Mouse (Mus musculus): ENCODE results near the gene Htra3.

Gene Htra3

DNA sequence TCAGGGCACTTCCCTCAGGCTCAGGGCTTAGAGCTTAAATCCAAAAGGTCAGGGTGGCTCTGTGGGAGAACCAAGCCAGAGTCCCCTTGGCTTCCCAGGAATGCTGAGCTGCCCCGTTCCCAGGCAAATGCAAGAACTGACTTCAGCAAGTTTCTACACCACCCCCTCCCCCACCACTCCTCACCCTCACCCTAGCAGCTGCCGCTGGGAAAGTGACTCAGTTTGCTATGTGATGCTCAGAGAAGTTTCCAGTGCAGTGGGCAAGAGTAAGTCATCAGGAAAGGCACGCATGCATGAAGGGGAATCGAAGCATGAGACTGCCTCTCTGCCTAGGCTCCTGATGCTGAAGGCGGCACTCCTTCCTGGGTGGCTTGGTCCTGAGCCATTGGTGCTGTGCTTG lies 62.6 kb downstream of the Htra3 start:
- no peak for DNase-seq (ENCODE audit: low spot score in 2 of 2)

DNA sequence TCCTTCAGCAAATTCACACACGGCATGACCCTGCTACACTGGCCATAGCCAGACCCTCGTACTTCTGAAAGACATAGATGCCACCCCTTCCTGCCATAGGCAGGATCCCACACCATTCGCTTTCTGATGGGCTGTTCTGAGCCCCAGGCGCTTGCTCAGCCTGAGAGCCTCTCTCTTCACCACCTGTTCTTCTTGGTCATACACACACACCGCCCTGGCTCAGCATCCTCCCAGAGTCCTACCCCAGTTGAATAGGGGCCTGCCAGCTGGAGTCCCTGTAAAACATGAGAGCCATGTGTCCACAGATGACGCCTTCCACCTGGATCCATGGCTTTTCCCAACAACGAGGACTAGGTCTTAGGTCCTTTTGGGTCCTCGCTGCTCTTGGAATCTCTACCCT lies 66.9 kb downstream of the Htra3 start:
- no peak for DNase-seq (ENCODE audit: low spot score in 2 of 2)

DNA sequence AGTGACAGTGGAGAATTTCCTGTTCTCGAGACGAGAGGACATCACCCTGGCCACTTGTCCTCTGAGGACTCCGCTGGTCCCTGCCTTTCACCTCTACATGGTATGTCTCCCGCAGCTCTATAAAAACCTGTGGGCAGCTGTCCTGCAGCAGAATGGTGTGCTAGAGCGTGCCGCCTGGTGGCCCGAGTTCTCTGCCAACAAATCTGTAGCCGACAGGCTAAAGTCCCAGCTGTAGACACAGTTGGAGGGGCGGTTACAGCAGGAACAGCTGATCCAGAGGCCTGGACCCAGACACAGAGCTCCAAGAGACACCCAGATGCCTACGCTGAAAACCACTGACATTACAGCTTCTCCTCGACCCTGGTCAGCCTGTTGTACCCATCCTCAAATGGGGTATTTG lies 67.7 kb downstream of the Htra3 start:
- DNase-seq (ENCODE audit: low spot score in 2 of 2) = no peak

DNA sequence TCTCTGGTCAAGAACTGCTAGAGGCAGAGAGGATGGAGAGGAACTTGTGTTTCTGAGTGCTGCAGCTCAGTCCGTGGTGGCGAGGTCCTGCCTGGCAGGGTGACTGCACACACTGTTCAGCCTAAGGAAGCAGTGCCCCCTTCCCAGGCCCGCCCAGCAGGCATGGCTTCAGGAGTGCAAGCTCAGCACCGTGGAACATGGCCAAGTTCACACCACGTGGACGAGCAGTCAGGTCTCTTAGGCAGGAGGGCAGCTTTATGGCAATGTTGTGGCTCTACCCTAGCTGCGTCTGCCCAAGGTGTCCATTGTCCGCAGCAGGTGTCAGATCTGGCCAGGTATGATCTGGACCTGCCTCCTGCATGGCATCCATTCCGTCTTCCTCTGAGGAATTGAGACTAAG lies 68.4 kb downstream of the Htra3 start:
- DNase-seq (ENCODE audit: low spot score in 2 of 2) = no peak

DNA sequence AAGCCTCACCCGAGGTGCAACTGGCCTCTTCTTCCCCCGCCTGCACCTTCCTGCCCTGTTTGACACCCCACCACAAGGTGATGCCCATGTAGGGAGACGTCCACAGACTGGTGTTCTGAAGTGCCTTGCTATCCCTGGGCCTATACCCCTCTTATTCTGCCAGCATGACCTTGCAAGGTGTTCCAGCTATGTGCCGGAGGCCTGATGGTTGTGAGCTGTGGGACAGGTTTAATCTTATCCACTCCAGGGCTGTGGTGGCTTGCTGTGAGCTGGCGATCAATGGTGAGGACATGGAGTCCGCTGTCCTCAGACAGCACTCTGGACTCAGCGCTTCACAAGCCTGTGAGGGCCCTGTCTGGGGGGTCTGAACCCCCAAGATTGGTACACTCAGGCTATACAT lies 69.2 kb downstream of the Htra3 start:
- DNase-seq (ENCODE audit: low spot score in 2 of 2) = no peak

DNA sequence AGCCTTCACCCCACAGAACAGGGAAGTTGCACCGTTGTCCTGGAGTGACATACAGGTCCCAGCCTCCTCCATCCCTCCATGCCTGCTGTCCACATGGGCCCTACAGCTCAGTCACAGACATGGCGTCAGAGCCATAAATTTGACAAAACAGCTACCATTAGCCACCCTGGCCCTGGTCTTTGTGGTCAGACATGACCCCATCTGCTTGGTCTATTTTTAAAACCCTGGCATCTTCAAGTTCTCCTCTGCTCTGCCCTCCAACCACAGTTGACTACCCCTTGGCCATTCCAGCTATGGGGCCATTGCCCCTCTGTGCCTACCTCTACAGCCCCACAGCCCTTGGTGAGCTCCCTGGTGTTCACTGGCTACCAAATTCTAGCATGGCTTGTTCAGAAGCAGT lies 69.6 kb downstream of the Htra3 start:
- DNase-seq (ENCODE audit: low spot score in 2 of 2) = no peak

DNA sequence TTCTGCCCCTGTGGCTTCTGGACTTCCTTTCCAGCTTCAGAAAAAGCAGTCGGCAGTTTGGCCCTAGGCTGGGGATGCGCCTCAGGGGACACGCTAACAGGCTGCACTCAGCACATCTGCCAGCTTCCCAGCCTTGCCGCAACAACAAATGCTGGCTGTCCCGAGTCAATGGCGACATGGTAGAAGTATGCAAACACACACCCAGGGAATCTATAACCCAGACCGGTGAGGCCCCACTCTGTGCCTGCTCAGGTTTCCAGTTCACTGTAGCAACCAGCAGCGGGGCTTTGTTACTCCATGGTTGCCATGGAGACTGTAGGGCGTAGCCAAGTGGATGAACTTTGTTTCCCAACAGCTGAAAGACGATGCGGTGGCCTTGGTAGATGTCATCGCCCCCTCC lies 70.2 kb downstream of the Htra3 start:
- DNase-seq (ENCODE audit: low spot score in 2 of 2) = no peak

DNA sequence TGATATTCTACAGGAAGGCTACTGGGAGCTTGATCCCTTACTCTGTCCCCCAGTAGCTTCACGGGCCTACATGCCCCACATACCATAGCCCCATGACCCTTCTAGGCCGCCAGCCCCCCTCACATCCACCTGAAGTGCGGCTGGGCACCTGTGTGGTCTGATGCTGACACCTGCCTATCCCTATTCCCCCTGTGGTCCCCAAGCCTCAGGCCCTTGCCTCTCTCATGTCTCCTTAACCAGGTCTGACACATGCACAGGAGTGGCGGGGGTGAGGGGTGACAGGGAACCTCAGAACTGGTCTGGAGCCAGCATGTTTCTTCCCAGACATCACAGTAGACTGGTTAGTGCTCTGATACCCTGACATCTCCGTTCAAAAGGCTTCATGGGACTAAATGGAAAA lies 71.0 kb downstream of the Htra3 start:
- DNase-seq (ENCODE audit: low spot score in 2 of 2) = no peak

DNA sequence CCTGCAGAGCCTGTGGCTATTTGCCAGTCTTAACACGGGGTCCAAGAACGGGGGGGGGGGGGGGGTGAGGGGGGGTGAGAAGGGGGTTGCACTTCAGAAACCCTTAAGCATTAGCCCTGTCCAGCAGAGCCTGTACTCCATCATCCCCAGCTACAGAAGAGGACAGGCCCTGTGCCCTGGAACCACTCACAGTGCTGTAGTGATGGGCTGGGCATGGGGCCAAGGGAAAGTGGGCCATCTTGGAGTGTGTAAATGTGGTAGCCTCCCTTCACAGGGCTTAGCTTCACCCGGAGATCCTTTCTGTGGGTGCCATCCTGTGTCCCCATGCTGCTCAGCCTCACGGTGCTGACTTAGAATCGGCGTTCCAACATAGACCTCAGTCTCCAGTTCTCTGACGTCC lies 71.8 kb downstream of the Htra3 start:
- DNase-seq (ENCODE audit: low spot score in 2 of 2) = peak in 1 of 2 experiments; percentile 12

DNA sequence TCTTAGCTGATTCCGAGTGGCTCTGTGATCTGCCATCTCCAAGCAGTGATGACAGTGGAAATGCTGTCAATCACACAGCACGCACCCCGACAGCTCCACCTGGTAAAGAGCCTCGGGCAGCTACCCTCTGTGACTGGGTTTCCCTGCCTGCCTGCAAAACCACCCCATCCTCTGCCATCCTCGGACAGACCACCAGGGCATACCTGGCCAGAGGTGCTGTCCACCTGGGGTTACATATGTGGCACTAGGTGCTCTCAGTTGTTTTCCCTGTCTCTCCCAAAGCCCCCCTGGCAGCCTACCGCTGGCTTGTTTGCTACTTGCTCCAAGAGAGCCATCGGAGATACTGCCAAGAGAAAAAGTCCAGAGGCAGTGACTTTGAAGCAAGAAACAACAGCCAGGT lies 72.8 kb downstream of the Htra3 start:
- DNase-seq (ENCODE audit: low spot score in 2 of 2) = no peak

DNA sequence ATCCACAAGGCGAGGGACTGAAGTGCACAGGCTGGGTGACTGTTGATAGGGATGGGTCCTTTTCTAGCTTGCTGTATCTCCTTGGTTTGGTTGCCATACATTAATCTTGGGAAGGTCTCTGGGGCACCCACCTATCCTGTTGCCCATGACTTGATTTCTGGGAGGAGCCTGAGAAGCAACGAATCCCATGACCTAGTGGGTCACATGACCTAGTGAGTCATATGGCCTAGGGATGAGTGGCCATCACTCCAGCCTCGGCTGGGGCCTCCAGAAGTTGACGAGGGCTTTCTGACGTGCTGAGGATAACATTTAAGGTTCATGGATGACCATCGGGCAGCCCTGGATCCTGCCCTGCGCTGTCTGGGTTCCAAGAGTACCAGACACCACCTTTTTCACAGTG lies 74.2 kb downstream of the Htra3 start:
- DNase-seq (ENCODE audit: low spot score in 2 of 2) = no peak
